Mouse (Mus musculus) frontal cortex, postnatal 14 days (tissue): ENCODE results near the gene Pfn4.
"Not testable (repeated sequence)": the region's sequence is repeated elsewhere in the genome, so short reads cannot be mapped to it uniquely, and the experiment has no call there.

Experiments used
- DNase-seq, 2 experiments: peaks; one replicate each; pipeline ENCODE4 v3.0.0; 2022; ENCODE audit warnings: low spot score in 2 of 2

Pfn4 gene

DNA sequence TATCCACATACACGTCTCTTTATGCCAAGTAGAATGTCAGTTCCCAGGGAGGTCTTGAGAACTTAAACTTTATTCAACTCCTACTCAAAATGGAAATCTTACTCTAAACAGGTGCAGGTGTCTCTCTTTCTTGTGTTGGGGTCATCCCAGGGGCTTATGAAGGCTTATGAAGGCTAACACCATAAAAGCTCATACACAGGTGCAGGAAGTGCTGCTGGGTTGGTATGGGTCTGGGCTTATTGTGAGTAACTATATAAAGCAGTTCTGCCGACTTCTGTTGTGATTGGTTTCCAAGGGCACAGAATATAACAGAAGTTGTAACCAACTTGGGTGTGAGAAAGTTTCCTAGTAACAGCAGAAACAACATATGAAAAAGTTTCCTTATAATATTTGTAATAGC, 15.6 kb downstream of the Pfn4 start:
- no peak for DNase-seq

DNA sequence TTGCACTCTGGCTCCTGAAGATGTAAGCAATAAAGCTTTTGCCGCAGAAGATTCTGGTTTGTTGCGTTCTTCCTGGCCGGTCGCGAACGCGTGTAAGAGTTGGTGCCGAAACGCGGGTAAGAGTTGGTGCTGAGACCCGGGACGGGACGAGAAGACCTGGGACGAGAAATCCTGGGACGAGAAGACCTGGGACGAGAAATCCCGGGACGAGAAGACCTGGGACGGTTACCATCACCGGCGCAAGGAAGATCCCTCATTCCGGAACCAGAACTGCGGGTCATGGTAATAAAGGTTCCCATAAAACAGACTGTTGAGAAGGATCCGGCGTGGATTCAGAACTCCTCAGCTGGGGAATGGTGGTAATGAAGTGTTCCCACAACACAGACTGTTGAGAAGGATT, 19.3 kb downstream of the Pfn4 start:
- not testable (repeated sequence) for DNase-seq

DNA sequence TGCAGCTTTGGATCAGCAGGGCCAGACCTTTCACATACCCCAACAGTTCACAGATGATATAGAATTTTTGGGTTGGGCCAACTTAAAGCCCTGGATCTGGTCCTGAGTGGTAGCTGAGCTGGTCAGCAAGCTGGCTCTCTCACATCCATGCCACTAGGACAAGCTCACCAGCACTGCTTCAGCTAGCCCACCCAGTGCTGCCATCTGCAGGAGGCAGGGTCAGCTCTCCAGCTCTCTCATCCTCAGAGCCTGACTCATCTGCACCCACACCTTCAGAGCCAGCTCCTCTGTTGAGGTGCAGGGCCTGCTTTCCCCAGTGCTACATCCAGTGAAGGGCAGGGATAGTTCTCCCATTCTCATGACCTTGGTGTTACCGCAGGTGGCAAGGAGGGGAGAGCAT, 24.9 kb downstream of the Pfn4 start:
- DNase-seq: no peak

DNA sequence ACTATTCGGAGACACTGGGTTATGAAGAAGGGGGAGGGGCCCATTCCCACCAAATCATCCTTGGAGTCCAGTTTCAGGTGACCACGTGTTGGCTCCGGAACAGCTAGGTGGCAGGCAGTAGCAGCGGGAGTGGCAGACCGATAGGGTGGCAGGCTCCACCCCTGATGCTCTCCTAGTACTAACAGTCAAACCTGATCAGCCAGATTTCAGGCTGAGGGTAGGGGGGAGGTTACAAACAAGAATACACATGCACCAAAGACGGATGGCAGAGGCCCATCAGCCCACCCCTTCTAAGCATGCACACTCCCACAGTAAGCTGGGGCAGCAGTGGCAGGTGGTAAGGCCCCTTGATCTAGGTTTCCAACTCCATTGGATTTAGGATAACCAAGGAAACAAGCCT, 28.6 kb downstream of the Pfn4 start:
- not testable (repeated sequence) for DNase-seq

DNA sequence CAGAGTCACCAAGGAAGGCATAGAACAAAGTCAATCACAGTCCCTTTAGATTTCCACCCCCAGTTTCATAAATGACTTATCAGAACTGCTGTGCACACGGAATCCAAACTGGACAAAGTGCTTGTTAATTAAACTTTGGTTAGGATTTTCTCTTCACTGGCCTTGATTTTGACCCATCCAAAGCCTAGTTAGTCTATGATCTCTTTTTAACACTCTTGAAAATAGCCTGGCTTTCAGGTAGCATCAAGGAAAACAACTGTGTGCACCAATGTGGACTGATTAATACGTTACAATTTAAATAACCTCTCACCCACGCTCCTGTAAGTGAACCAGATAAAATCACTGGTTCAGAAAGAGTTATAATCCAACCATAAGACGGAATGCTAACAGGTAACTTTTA, 42.2 kb downstream of the Pfn4 start:
- DNase-seq: no peak

DNA sequence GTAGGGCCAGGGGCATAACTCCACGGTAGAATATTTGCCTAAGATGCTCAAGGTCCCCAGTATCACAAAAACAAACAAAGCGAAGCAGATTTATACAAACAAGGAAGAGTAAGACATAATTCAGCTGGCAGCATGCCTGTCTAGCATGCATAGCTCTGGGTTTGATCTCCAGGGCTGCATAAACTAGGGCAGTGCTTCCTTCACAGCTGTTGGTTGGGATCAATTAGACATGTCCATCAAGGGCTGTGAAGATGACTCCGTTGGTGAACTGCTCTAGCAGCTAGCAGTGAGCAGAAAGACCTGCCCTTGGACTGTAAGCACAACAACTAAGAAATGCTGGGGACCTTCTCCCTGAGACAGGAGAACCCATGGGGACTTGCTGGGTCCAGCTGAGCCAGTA, 42.9 kb downstream of the Pfn4 start:
- no peak for DNase-seq

DNA sequence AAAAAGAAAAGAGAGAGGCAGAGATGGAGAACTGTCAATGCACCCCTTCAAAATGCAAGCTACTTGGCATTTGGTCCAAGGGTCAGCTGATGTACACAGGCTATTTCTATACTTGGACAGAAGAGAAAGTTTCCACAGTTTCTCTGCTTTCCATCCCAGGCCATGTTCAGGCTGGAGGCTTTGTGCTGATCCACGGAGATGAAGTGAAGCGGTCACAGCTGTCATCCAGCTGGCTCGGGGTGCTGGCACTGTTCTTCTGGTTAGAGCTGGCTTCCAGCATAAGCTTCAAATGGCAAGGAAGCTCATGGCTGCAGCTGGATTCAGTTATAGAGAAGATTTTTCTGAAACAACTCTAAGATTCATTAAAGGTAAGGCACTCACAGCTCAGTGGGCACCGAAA, 44.8 kb downstream of the Pfn4 start:
- no peak for DNase-seq

DNA sequence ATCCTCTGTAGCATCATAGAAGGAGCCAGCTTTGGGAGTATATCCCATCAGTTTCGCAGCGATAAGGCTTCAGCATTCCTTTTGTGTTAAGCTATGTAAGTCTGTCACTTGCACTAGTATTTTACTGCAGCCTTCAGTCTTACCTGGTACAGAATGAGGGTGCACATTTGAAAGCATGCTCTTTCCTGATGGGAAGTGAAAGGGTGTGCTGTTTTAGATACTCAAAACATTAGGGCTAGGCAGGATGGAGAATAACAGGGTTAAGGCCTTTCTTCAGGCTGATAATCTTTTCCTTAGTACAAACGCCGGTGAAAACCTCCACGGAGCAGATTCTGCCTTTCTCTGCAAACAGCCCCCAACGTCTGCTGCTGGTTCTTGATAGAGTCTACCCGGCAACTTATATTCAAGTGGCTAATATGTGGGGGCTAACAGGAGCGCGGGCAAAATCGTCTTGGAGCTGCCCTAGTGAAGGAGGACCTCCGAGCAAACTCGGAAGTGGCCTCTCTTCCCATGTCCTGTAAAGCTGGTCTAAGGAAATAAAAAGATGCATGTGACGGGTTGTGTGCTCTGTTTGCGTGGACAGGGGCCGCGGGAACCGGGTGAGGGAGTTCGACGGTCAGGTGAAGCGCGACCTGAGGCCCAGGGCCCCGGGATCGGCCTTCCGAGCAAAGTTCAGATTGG, 48.0 kb downstream of the Pfn4 start:
- no peak for DNase-seq

DNA sequence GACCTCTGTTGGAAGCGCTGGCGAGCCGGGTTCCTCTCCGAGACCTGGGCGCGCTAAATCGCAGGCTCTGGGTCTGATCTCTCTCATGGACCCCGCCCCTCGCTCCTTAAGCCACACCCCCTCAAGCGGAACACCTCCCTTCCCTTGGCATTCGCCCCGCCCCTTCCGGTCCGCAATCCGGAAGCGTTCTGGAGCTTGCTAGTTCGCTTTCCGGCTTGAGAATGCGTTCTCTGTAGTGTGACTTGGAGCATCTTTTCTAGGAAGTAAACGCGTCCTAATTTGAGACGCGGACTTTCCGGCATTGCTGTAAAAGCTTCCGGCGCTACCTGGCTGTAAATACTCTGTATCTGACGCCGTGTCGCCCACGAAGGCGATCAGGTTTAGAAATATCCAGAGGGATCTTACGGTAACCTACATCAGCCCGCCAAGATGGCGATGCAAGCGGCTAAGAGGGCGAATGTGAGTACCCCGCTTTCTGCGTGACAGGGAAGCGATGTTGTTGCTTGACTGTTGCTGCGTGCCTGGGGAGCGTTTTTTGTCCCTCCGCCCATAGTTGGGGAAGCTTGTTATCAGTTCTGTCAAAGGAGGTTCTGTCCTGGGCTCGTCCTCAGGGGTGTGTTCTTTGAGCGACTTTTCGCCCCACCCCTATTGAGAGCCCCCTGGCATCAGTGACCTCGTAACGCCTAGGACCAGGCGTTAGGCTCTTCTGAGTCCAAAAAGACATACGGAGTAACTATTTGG, 48.7 kb downstream of the Pfn4 start, which contains the start of gene Sf3b6:
Gene Sf3b6 (plus strand): TSS at position 184 of the 741 bp plus-strand sequence.
- DNase-seq: peak; percentile 94 to 97

DNA sequence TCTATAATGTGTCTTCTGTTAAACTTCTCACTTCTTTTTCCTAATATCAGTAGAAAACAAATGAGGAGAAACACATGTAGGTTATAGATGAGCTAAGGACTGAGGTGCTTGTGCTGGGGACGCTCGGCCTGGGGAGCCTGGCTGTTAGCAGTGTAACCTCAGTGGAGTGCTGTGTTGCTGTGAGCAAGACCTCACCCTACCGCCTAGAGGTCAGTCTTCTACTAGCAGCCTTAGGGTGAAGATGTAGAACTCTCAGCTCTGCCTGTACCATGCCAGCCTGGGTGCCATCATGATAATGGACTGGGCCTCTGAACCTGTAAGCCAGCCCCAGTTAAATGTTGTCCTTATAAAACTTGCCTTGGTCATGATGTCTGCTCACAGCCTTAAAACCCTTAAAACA, 58.4 kb downstream of the Pfn4 start:
- no peak for DNase-seq
